Mouse (Mus musculus): Measurements from ENCODE around the gene Prtn3.

Gene Prtn3

DNA sequence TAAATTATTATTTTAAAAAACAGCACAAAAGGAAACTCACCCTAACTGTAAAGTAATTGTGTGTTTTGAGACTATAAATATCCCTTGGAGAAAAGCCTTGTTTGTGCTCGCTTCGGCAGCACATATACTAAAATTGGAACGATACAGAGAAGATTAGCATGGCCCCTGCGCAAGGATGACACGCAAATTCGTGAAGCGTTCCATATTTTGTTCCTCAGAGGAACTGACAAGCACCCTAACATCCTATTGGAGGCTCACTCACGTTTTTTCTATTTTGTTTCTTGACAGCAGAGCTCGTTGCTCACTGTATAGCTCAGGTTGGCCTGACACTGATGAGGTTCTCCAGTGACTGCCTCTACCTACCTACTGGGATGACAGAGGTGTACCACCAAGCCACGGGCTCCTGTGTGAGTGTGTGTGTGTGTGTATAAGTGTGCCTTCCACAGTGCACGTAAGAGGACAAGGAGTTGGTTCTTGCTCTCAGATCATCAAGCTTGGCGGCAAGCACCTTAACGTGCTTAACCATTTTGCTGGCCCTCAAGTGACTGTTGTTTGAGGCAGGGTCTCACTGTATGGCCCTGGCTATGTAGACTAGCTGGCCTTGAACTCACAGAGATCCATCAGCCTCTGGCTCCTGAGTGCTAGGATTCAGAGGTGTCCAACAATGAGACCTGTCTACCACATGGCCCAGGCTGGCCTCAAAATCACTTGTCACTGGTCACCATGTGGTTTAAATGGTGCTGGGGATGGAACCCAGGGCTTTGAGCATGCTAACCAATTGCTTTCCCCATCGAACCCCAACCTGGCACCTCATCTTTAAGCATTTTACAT is 35.0 kb downstream of the Prtn3 start:
- no peak for DNase-seq (ENCODE audit: low spot score in 2 of 2)

DNA sequence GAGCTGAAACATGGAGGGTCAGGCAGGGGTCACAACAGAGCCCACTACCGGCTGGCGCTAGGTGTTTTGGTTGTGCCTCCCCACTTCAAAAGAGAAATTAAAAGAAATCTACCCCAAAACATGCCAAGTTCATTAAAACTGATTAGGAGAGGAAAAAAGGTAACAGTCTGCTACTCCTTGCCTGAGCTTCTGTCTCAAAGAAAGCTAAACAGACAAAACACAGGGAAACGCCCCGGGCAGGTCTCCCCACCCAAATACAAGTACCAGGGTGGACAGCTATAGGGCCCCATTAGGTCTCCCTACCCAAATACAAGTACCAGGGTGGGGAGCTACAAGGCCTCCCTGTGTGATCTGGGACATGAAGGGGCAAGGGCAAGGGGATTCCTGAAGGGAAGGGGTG is 36.3 kb downstream of the Prtn3 start, which contains the start of gene Gm26602:
Gene Gm26602 (plus strand): TSS at position 301 of the 400 bp plus-strand sequence.
- DNase-seq (ENCODE audit: low spot score in 2 of 2), result no peak

DNA sequence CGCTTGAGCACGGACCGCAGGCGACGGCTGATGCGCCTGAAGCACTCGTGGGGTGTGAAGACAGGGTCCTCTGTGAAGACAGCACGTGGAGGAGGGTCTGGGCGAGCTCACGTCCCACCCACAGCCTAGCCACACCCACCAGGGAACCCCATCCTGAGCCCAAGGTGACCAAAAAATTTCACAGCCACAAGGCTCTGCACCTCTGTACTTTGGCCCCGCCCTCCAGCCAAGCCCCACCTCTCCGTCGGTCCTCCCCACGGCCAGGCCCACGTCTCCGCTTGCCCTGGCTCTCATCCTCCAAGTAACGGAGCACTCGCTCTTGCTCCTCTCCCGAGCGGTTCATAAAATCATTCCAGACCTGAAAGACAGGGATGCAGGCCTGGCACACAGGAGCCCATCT is 38.1 kb downstream of the Prtn3 start:
- no peak for DNase-seq (ENCODE audit: low spot score in 2 of 2)

DNA sequence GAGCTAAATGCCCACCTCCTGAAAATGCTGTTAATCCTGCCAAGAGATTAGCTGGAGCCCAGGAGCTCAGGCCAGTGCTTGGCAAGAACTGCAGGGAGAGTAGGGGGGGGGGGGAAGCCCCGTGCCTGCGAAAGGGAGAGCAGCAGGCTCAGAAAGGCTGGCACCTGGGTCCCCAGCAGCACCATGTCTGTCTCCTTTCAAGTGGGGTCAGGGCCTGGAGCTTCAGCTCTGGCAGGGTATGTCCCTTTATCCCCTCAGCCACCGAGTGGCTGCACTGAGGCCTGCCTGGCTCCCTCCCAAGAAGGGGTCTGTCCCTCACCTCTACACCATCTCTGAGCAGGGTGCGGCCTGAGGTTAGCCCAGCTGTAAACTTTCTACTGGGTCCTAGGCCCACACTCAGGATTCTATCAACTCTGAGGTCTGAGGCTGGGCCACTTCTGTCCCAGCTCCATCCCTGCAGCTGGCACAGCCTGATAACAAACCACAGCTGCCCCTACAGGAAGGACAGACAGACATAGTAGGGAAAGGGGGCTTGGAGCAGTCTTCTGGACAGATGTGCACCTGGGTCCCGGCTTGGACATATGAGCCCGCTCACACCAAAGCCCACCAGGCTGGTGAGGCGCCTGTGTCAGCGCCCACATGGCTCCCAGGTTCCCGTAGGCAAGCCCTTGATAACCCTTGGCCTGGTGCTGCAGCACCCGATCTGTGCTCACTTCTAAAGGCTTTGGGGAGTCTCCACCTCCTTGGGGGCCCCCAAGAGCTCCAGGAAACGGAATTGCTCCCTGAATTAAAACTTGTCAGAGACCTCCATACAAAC is 40.1 kb downstream of the Prtn3 start:
- DNase-seq (ENCODE audit: low spot score in 2 of 2), result no peak

DNA sequence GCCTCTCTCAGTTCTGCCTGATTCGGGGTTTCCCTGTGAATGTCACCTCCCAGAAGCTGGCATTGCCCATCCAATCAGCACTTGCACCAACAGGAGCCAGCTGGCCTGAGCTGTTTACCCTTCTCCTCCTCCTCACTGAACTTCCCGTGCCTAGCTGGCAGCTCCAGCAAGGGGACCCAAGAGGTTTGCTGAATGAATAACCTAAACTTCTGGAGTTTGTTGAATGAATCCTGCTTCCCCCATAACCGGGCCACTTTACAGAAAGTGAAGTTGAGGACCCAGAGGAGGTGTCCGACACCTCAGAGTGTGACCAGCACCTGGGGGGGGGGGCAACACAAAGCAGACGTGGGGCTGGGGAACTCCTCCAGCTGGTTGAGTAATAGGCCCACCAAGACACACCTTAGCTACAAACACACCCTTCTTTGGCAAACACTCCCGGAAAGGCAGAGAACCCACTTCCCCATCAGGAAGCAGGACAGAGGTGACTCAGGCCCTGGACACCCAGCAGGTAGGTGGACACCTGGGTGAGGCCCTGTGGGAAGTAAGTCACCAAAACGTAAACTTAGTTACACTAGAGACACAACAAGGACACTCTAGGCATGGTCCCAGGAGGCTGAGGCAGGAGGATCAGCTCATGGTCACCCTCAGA is 40.8 kb downstream of the Prtn3 start:
- DNase-seq (ENCODE audit: low spot score in 2 of 2), result no peak

DNA sequence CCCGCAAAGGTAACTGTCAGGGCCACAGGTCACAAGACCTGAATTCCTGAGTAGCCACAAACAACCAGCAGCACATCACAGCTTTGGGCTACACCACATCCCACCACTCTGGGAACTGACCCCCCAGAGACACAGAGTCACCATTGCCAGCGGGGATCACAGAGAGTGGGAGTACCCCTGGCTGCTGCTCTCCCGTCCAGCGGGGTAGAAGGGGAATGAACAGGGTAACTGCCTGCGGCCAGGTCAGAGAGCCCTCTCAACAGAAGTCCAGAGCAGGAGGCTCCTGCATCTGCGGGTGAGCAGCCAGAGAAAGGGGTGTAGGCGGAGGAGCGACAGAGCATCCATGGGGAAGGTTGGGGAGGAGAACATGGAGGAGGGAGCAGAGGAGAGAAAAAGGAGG is 41.8 kb downstream of the Prtn3 start:
- DNase-seq (ENCODE audit: low spot score in 2 of 2), result no peak

DNA sequence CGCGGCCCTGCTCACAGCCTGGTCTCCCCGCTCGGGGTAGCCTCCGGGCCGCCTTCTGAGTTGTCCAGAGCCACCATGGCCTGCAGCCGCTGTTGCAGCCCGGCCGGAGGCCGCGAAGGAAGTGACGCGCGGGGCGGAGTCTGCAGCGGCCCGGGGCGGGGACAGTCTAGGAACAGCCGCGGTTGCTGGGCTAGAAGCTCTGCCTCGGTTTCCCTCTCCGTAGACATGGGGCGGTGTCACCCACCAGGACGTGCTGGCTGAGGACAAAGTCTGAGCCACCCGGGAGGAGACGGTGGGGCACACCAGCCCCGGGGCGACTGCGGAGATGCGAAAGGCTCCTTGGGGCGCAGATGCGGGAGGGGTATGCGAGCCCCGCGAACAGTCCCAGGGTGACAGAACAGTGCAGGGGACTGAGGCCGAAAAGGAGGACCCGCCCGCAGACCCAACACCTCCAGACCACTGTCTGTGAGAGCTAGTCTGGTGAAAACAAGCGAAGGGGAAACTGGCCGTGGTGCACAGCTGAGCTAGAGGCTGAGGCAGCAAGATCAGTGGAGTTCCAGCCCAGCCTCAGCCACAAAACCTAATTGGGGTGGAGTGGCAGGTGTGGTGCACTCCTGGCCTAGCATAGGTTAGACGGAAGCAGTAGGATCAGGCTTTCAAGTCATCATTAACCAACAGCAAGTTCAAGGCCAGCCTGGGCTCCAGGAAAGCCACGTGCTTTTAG is 42.7 kb downstream of the Prtn3 start, which contains the start of gene Kiss1r:
Gene Kiss1r (plus strand): TSS at position 164 of the 724 bp plus-strand sequence.
- DNase-seq (ENCODE audit: low spot score in 2 of 2), result peak; percentile 79 to 88

DNA sequence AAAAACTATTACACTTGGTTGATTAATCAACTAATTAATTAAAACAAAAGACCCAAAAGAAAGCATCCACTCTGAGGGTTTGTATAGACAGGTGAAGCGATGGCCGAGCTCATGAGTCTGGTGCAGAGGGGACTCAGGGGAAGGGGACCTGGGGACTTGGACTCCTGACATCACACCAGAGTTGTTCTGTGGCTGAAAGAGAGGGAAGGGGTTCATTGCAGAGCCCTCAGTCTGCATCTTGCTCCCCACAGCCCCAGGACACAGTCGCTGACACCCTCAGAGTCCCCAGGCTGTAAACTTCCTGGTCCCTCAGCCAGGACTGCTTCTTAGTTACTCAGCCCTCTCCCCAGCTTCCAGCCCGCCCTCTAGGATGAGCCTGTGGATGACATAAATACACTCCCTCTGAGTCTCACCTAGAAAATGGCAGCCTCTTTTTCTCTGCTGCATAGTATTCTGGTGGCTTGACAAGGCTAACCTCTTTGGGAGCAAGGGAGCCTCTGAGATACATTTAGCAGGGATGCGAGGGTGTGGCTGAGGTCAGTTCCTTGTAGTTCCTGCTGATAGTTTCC is 43.3 kb downstream of the Prtn3 start:
- DNase-seq (ENCODE audit: low spot score in 2 of 2), result no peak

DNA sequence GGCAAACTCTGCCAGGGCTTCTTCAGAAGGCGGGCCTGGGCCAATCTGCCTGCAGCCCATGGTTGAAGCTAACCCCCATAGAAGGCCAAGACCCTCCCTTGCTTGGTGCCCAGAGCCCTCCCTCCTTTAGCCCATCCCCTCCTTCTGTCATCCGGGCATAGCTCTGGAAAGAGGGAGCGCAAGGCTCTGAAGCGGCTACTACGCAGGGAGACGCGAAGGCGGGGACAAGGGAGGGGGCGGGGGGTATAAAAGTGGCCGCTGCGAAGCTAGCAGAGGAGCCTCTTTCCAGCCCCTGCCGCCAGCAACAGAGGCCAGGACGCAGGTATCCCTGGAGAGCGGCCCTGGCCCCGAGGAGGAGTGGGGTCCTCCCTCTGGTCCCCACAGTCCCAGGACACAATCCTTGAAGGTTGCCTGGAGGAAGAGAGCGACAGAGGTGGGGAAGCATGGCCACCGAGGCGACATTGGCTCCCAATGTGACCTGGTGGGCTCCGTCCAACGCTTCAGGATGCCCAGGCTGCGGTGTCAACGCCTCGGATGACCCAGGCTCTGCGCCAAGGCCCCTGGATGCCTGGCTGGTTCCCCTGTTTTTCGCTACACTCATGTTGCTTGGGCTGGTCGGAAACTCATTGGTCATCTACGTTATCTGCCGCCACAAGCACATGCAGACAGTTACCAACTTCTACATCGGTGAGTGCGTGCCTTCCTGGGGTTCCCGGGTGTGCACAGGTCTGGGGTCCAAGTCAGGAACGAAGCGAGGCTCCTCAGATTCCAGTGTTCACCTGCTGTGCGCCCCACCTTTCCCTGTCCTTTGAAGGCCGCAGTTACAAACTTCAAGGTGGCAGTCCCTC is 44.2 kb downstream of the Prtn3 start:
- DNase-seq (ENCODE audit: low spot score in 2 of 2), result no peak

DNA sequence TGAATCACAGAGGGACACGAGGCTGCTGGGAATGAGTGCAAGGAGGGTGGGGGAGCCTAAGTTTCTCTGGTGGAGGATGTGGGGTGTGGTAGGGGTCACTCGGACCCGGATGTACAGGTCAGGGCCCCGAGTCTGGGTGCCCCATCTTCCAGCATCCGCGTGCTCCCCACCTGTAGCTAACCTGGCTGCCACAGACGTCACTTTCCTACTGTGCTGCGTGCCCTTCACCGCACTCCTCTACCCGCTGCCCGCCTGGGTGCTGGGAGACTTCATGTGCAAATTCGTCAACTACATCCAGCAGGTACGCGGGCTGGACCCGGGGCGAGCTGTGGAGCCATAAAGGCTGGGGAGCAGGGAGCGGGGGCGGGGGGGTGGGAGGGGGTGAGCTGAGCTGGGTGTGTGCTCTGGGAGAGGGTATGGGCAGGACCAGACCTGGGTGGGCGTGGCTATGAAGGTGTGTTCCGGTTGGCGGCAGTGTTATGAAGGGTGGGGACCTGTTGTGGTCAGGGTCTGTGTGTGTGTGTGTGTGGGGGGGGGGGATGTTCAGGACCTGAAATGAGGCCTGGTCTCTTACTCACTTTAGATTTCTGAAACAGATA is 45.1 kb downstream of the Prtn3 start:
- DNase-seq (ENCODE audit: low spot score in 2 of 2), result no peak

DNA sequence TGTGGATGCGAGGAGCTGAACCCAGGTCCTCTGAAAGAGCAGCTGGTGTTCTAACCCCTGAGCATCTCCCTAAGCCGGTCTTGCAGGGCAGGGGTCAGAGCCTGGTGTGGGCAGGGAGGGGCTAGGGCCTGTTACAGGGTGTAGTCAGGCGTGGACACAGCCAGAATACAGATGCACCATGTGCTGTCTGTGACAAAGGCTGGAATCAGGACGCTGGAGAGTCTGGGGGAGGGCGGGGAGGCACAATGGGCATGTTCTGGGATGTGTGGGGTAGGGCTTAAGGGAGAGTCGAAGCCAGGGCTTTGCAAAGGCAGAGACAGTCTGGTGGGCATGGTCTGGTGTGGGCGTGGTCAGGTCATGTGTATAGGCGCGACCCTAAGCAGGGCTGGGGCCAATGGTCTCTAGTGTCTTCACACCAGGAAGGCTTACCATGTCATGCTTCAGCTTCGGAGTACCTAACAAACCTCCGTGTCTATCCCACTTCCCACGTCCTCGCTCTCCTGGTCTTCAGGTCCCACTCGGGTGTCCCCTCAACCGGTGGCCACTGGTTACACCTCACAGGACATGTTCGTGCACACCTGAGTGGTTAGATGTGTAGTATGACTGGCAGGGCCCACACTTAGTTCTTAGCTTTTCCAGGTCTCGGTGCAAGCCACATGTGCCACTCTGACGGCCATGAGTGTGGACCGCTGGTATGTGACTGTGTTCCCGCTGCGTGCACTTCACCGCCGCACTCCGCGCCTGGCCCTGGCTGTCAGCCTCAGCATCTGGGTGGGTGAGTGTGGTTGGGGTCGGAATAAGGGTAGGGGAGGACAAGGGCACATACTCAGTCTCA is 46.0 kb downstream of the Prtn3 start:
- DNase-seq (ENCODE audit: low spot score in 2 of 2), result no peak

DNA sequence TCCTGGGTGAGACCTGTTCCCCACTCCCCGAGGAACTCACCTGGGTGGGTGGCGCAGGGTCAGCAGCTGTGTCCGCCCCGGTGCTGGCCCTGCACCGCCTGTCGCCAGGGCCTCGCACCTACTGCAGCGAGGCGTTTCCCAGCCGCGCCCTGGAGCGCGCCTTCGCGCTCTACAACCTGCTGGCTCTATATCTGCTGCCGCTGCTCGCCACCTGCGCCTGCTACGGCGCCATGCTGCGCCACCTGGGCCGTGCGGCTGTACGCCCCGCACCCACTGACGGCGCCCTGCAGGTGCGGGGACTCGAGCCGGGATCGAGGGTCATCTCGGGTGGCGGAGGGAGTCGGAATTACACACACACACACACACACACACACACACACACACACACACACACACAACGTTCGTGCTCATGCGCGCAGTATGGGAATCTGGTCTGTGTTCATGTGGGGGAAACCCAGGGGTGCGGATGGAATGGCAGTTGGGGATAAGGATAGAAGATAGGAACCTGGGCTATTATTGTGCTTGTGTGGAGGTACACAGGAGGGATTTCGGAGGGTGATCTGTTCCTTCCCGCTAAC is 46.8 kb downstream of the Prtn3 start, which contains the start of gene R3hdm4:
Gene R3hdm4 (minus strand): TSS at position 251 of the 578 bp plus-strand sequence.
- DNase-seq (ENCODE audit: low spot score in 2 of 2), result no peak

DNA sequence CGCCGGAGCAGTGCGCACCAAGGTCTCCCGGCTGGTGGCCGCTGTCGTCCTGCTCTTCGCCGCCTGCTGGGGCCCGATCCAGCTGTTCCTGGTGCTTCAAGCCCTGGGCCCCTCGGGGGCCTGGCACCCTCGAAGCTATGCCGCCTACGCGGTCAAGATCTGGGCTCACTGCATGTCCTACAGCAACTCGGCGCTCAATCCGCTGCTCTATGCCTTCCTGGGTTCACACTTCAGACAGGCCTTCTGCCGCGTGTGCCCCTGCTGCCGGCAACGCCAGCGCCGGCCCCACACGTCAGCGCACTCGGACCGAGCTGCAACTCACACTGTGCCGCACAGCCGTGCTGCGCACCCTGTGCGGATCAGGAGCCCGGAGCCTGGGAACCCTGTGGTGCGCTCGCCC is 47.3 kb downstream of the Prtn3 start:
- DNase-seq (ENCODE audit: low spot score in 2 of 2), result no peak

DNA sequence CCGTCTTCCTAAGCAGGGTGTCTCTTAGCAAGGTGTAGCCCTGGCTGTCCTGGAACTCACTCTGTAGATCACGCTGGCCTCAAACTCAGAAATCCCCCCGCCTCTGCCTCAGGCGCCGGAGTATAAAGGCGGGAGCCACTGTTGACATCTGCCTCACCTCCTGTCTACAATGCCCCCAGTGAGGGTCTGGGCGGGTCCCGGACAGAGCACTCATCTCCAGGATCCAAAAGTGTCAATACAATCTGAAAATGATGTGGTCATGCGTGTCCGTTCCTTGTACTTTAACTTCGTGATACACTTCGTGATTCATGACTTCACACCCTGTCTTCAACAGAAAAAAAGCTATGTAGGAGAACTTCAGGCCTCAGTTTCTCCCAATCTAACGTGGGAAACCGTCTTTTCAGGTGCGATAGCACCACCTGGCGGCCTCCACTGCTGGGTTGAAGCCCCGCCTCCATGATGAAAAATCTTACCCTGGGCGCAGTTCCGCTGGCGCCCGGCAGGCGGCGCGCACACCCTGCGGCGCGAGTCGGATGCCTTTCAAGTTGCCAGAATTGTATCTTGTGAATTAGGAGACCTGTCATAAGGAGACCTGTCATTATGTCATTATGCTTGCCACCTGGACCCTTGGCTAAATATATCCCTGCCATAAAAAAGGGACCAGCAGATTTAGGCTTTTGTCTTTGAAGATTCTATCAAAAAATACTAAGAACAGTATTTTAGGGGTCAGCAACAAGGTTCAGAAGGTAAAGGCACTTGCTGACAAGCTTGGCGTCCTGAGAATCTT is 50.9 kb downstream of the Prtn3 start:
- peak; percentile 89 to 94 for DNase-seq (ENCODE audit: low spot score in 2 of 2)

DNA sequence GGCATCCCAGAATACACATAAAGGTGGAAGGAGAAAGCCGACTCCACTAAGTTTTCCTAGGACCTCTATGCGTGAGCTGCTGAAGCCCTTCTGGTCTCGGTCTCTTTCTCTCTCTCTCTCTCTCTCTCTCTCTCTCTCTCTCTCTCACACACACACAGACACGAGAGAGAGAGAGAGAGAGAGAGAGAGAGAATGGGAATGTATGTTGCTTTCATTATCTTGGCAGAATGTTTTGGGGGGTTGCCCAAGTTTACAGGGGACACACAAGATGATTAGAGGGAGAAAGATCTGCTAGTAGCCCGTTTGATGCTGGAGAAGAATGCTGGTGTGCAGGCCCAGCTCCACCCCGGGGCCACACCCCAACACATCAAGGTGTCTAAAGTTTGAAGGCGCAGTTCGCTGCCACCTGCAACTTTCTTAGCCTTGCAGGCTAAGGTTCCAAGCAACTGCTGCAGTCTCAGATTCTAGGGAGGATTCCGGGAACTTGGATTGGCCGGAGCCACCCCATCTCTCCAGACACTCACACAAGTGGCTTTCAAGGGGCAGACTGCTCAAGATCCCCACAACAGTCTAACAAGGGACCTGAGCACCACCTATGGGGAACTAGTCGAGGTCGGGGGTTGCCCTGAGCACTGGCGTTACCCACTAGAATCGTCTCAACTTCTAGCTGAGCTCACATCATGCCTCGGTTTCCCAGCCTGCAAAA is 51.7 kb downstream of the Prtn3 start:
- DNase-seq (ENCODE audit: low spot score in 2 of 2), result no peak

DNA sequence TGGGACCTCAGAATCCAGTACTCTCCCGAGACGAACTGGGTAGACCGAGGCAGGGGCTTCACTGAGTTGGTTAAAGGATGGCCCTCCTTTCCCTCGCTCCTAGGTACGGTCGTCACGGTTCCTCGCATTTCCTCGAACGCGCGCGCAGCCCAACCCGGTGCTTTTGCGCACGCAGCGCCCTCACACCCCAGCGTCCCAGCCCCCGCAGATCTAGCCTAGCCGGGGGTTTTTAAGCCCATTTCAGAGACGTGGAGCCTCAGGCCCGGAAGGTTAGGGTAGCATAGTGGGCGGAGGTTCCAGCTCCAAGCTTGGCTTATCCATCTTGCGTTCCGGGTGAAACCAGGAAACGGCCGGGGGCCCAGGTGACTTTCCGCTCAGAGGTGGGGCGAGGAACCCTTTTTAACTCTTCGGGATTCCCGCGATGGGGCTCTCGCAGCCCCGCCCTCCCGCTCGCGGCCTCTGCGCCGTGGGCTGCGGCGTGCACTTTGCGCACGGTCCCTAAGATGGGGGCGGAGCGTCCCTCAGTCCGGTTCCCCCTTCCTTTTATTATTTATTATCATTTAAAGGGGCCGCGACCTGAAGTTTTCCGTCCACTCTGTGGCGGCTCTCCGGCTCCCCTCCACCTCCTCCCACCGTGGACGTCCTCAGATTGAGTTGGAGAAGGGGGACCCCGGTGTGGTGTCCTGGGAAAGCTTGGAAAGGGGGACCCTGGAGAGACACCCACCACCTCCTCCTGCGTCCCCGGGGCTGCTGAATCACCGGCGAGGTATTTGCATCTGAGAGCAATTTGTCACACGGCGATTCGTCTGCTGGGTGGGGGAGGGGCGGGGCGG is 52.4 kb downstream of the Prtn3 start, which contains the start of gene Arid3a:
Gene Arid3a (plus strand): TSS at position 553 of the 833 bp plus-strand sequence.
- DNase-seq (ENCODE audit: low spot score in 2 of 2), result peak; percentile 81 to 84
